Mouse (Mus musculus) inflammation-experienced regulatory T-cells, adult 6 months (primary cell): Measurements from ENCODE around the gene Ndufv2. TPM values are rescaled to one million over a fixed set of nuclear protein-coding genes. Genes with fewer than 3 reads are reported as not detected.
"Not testable (repeated sequence)": the region's sequence is repeated elsewhere in the genome, so short reads cannot be mapped to it uniquely, and the experiment has no call there.

Experiments
- ATAC-seq: one replicate; pipeline ENCODE4 v1.8.0; 2017
- polyA plus RNA-seq, 3 experiments: library from polyadenylated mRNA; unstranded; fragments of 100-300 nt; shearing (Covaris generic); gene quantifications; one replicate each; pipeline ENCODE4 v1.2.1; 2017

Gene Ndufv2
- polyA plus RNA-seq, 3 experiments from 2014 or later, result 224 to 258 (median 256) TPM

GRCm38 (mm10) chr17:66084486-66084885 lies 16.9 kb downstream of the Ndufv2 start:
- ATAC-seq, result no peak

- ATAC-seq, result peak; percentile 4
Observed at GRCm38 (mm10) chr17:66077437-66077850, 23.9 kb downstream of the Ndufv2 start.

- peak; percentile 69 for ATAC-seq
Observed at GRCm38 (mm10) chr17:66076934-66077333, 24.4 kb downstream of the Ndufv2 start, which contains the start of gene Ankrd12. Gene Ankrd12, minus strand, starts transcription at chr17:66077089.

- peak; percentile 27 for ATAC-seq
Observed at GRCm38 (mm10) chr17:66076174-66076927, 25.0 kb downstream of the Ndufv2 start.

- peak; percentile 15 for ATAC-seq
Observed at GRCm38 (mm10) chr17:66075827-66076173, 25.6 kb downstream of the Ndufv2 start.

GRCm38 (mm10) chr17:66073971-66074370 lies 27.4 kb downstream of the Ndufv2 start:
- peak; percentile 58 for ATAC-seq

GRCm38 (mm10) chr17:66069036-66069435 lies 32.3 kb downstream of the Ndufv2 start:
- not testable (repeated sequence) for ATAC-seq

GRCm38 (mm10) chr17:66065115-66065514 lies 36.2 kb downstream of the Ndufv2 start:
- peak; percentile 79 for ATAC-seq

- ATAC-seq, result peak; percentile 39
Observed at GRCm38 (mm10) chr17:66061241-66061938, 40.0 kb downstream of the Ndufv2 start.

- ATAC-seq, result no peak
Observed at GRCm38 (mm10) chr17:66058160-66058559, 43.2 kb downstream of the Ndufv2 start.

GRCm38 (mm10) chr17:66057145-66057544 lies 44.2 kb downstream of the Ndufv2 start:
- ATAC-seq, result no peak

GRCm38 (mm10) chr17:66053349-66053748 lies 48.0 kb downstream of the Ndufv2 start:
- ATAC-seq, result no peak

GRCm38 (mm10) chr17:66048795-66049194 lies 52.6 kb downstream of the Ndufv2 start:
- ATAC-seq, result no peak

- no peak for ATAC-seq
Observed at GRCm38 (mm10) chr17:66048199-66048598, 53.2 kb downstream of the Ndufv2 start.

- ATAC-seq, result not testable (repeated sequence)
Observed at GRCm38 (mm10) chr17:66043679-66044078, 57.7 kb downstream of the Ndufv2 start.

GRCm38 (mm10) chr17:66041020-66041419 lies 60.3 kb downstream of the Ndufv2 start:
- ATAC-seq, result no peak

GRCm38 (mm10) chr17:66033239-66033638 lies 68.1 kb downstream of the Ndufv2 start:
- ATAC-seq, result no peak

GRCm38 (mm10) chr17:66031991-66032390 lies 69.4 kb downstream of the Ndufv2 start:
- no peak for ATAC-seq

Other genes with a start within 250 kb of the Ndufv2 start
- 10 to 100 TPM; 48.4 to 62.8 (median 60.1) TPM for gene Ralbp1, start 215.8 kb downstream of the Ndufv2 start, polyA plus RNA-seq
- 10 to 100 TPM; 18.6 to 22.8 (median 22.1) TPM for gene Twsg1, start 150.3 kb downstream of the Ndufv2 start, polyA plus RNA-seq
- gene Ankrd12, start 24.5 kb downstream of the Ndufv2 start, polyA plus RNA-seq, result 100 to 1,000 TPM in 2 of 3 experiments, 10 to 100 TPM in 1; 95.5 to 175 (median 163) TPM
- gene Washc1, start 10.0 kb upstream of the Ndufv2 start, polyA plus RNA-seq, result 10 to 100 TPM; 32.2 to 42.5 (median 32.9) TPM
- gene Ddx11, start 22.0 kb upstream of the Ndufv2 start, polyA plus RNA-seq, result 10 to 100 TPM; 13.0 to 16.8 (median 14.9) TPM